Mouse (Mus musculus) heart, embryonic 11.5 days (tissue): ENCODE measurements around the gene Hoxd1. TPM values are rescaled to one million over a fixed set of nuclear protein-coding genes. Genes with fewer than 3 reads are reported as not detected.

Experiments used
- ATAC-seq: fragments of 200-750 bp; cut with Nextera tagmentation; replicated peaks from 2 replicates; pipeline ENCODE4 v1.8.0; 2017; ENCODE audit warnings: moderate library complexity; ENCODE audit not compliant: insufficient number of reproducible peaks, low FRiP score, low TSS enrichment
- H3K27ac ChIP-seq: fragments of 300-500 bp; sonication (generic); 2 replicates; pipeline ENCODE4 v1.5.1; 2014; ENCODE audit warnings: mild to moderate bottlenecking, low read depth, low read length
- H3K27me3 ChIP-seq: fragments of 300-500 bp; sonication (generic); 2 replicates; pipeline ENCODE4 v1.6.1; 2014; ENCODE audit warnings: mild to moderate bottlenecking, low read length, mixed read lengths; ENCODE audit not compliant: control insufficient read depth, insufficient read depth
- H3K36me3 ChIP-seq: fragments of 300-500 bp; sonication (generic); 2 replicates; pipeline ENCODE4 v1.6.1; 2014; ENCODE audit warnings: mild to moderate bottlenecking, low read length, moderate library complexity, mixed read lengths; ENCODE audit not compliant: control insufficient read depth, insufficient read depth
- H3K4me1 ChIP-seq: fragments of 300-500 bp; sonication (generic); 2 replicates; pipeline ENCODE4 v1.6.1; 2014; ENCODE audit warnings: low read length; ENCODE audit not compliant: control insufficient read depth, insufficient read depth
- H3K4me2 ChIP-seq: fragments of 300-500 bp; sonication (generic); 2 replicates; pipeline ENCODE4 v1.6.1; 2014; ENCODE audit warnings: mild to moderate bottlenecking, moderate library complexity
- H3K4me3 ChIP-seq: fragments of 300-500 bp; sonication (generic); 2 replicates; pipeline ENCODE4 v1.5.1; 2014; ENCODE audit warnings: low read depth, low read length
- H3K9ac ChIP-seq: fragments of 300-500 bp; sonication (generic); 2 replicates; pipeline ENCODE4 v1.6.1; 2014; ENCODE audit warnings: mild to moderate bottlenecking, low read depth, low read length, moderate library complexity
- H3K9me3 ChIP-seq: fragments of 300-500 bp; sonication (generic); replicated peaks from 2 replicates; pipeline ENCODE4 v1.6.1; 2016; ENCODE audit warnings: low read length; ENCODE audit not compliant: control insufficient read depth
- WGBS: fragments of 180-500 bp; shearing (Covaris S2); extraction: QIAGEN DNeasy Blood & Tissue Kit; methylation state at CpG from one replicate; pipeline ENCODE4 v1.1.7; 2014; ENCODE audit not compliant: insufficient replicate concordance; 5-methylcytosine and 5-hydroxymethylcytosine counted together
- polyA plus RNA-seq: library from polyadenylated mRNA; unstranded; fragments of >200 nt; fragmentation: Nextera tagmentation; extraction: Ambion mirVana; gene quantifications from 2 replicates; pipeline ENCODE4 v1.2.1, GENCODE M21; 2014

Gene Hoxd1
- polyA plus RNA-seq, 1 experiment from 2014 or later: not detected

GRCm38 (mm10) chr2:74741252-74741978 is 21.4 kb upstream of the Hoxd1 start:
- no peak overlapping the region for H3K4me3 ChIP-seq
- H3K4me2 ChIP-seq: no peak overlapping the region
- ATAC-seq: no peak
- no peaks in the 10 kb centered on the region for H3K9me3 ChIP-seq
- H3K4me1 ChIP-seq: no peaks in the 10 kb centered on the region; the same call in 1 of the 2 replicates
- H3K27me3 ChIP-seq: peaks cover 96% of the 10 kb centered on the region
- no peak overlapping the region for H3K9ac ChIP-seq
- H3K36me3 ChIP-seq: no peaks in the 10 kb centered on the region
- WGBS: 20% methylated on average over 2 of the region's 3 CpGs
- H3K27ac ChIP-seq: no peak overlapping the region

- Histone ChIP-seq H3K9ac (no peak overlapping the region), H3K9me3 (no peaks in the 10 kb centered on the region), H3K4me2 (no peak overlapping the region), H3K4me3 (no peak overlapping the region), H3K36me3 (no peaks in the 10 kb centered on the region), H3K27ac (no peak overlapping the region), H3K27me3 (peaks cover 96% of the 10 kb centered on the region), H3K4me1 (no peaks in the 10 kb centered on the region; the same call in 1 of the 2 replicates)
- ATAC-seq: no peak
Observed at GRCm38 (mm10) chr2:74741979-74742277, 20.9 kb upstream of the Hoxd1 start.

GRCm38 (mm10) chr2:74745540-74746297 is 17.1 kb upstream of the Hoxd1 start:
- 5% methylated on average over 6 of the region's 6 CpGs for WGBS

GRCm38 (mm10) chr2:74746298-74746921 is 16.4 kb upstream of the Hoxd1 start:
- WGBS: 1% methylated on average over 58 of the region's 58 CpGs
- Histone ChIP-seq H3K9me3 (no peaks in the 10 kb centered on the region), H3K4me3 (peak overlapping the region; percentile 23), H3K36me3 (no peaks in the 10 kb centered on the region), H3K27me3 (peaks cover 96% of the 10 kb centered on the region), H3K9ac (no peak overlapping the region), H3K4me1 (no peaks in the 10 kb centered on the region), H3K4me2 (peak overlapping the region; percentile 35), H3K27ac (no peak overlapping the region)
- ATAC-seq: no peak

More at GRCm38 (mm10) chr2:74745540-74746297, 17.1 kb upstream of the Hoxd1 start:
- H3K9me3 ChIP-seq: no peaks in the 10 kb centered on the region
- H3K36me3 ChIP-seq: no peaks in the 10 kb centered on the region
- H3K4me2 ChIP-seq: 0 out of 2 replicates have a peak overlapping the region, but pooled peaks have one; percentile 35
- ATAC-seq: no peak
- H3K27ac ChIP-seq: no peak overlapping the region
- peaks cover 95% of the 10 kb centered on the region for H3K27me3 ChIP-seq
- no peak overlapping the region for H3K9ac ChIP-seq
- 0 out of 2 replicates have a peak overlapping the region, but pooled peaks have one; percentile 23 for H3K4me3 ChIP-seq
- no peaks in the 10 kb centered on the region for H3K4me1 ChIP-seq

- 2% methylated on average over 24 of the region's 24 CpGs for WGBS
- Histone ChIP-seq H3K9me3 (no peaks in the 10 kb centered on the region), H3K4me1 (no peaks in the 10 kb centered on the region), H3K27ac (no peak overlapping the region), H3K36me3 (no peaks in the 10 kb centered on the region), H3K27me3 (peaks cover 96% of the 10 kb centered on the region), H3K4me3 (peak overlapping the region; percentile 23; the same call in 1 of the 2 replicates), H3K9ac (no peak overlapping the region), H3K4me2 (peak overlapping the region; percentile 35)
- no peak for ATAC-seq
Observed at GRCm38 (mm10) chr2:74747006-74747405, 15.8 kb upstream of the Hoxd1 start.

GRCm38 (mm10) chr2:74747661-74748141 is 15.1 kb upstream of the Hoxd1 start:
- Histone ChIP-seq H3K9ac (no peak overlapping the region), H3K4me2 (no peak overlapping the region; the same call in 1 of the 2 replicates), H3K9me3 (no peaks in the 10 kb centered on the region), H3K4me3 (no peak overlapping the region), H3K27me3 (peaks cover 97% of the 10 kb centered on the region), H3K27ac (no peak overlapping the region), H3K36me3 (no peaks in the 10 kb centered on the region), H3K4me1 (peaks cover 2% of the 10 kb centered on the region; the same call in 1 of the 2 replicates)
- WGBS: 10% methylated on average over 11 of the region's 11 CpGs
- ATAC-seq: no peak

GRCm38 (mm10) chr2:74748436-74748995 is 14.3 kb upstream of the Hoxd1 start:
- peaks cover 99% of the 10 kb centered on the region for H3K27me3 ChIP-seq
- no peak overlapping the region for H3K4me3 ChIP-seq
- no peak overlapping the region for H3K27ac ChIP-seq
- H3K9me3 ChIP-seq: no peaks in the 10 kb centered on the region
- no peaks in the 10 kb centered on the region for H3K36me3 ChIP-seq
- WGBS: 7% methylated on average over 9 of the region's 9 CpGs
- peaks cover 10% of the 10 kb centered on the region; the same call in 1 of the 2 replicates for H3K4me1 ChIP-seq
- ATAC-seq: no peak
- no peak overlapping the region for H3K4me2 ChIP-seq
- H3K9ac ChIP-seq: no peak overlapping the region
